Mouse (Mus musculus) gastrocnemius, adult 18-20 months (tissue): ENCODE data around the gene Polr3gl. TPM values are rescaled to one million over a fixed set of nuclear protein-coding genes. Genes with fewer than 3 reads are reported as not detected.

Experiments used
- DNase-seq: peaks from one replicate; pipeline ENCODE4 v3.0.0; 2021; ENCODE audit warnings: low spot score
- total RNA-seq, 2 experiments: library from RNA; stranded (reverse); gene quantifications; 2 replicates each; pipeline ENCODE4 v1.2.3; 2021

The Polr3gl gene
- total RNA-seq, 2 experiments from 2014 or later = 44.0 to 56.1 TPM

DNA sequence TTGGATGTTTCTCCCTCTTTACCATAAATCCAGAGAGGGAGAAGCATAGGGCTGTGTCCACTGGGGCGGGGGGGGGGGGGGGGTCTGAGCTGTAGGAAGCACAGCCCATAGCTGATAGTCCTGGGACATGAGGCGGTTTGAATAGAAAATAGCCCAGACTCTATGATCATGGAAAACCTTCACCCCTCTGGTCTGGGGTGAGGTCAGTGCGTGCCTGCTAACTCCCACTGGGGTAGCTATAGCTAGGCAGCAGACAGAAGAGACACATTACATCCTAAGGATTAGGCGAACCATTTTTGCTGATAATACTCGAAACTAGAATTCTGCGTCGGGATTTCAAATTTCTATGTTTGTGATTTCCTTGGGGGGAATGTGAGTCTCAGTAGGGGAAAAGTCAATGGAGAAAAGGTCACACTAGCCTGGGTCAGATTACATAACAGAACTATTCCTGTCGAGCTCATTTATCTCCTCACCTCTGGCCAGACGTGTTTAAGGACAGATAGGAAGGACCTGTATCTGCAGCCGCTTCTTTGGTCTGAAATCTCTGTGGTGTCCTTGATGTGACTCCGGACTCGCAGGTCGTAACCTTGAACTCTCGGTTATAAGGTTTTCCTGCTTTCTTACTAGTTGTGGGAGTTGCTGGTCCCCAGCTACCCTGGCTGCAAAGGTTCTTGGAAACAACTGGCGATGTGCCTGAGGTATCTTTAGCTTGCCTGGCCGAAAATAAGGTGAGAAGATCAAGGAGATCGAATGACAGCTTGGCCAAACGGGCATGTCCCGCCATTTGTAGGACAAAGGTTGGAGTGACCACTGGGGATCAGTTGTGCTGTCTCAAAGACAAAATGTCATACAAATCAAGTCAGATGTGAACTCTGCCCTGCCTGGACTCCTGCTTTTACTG, 20.1 kb downstream of the Polr3gl start:
- peak; percentile 80 for DNase-seq

DNA sequence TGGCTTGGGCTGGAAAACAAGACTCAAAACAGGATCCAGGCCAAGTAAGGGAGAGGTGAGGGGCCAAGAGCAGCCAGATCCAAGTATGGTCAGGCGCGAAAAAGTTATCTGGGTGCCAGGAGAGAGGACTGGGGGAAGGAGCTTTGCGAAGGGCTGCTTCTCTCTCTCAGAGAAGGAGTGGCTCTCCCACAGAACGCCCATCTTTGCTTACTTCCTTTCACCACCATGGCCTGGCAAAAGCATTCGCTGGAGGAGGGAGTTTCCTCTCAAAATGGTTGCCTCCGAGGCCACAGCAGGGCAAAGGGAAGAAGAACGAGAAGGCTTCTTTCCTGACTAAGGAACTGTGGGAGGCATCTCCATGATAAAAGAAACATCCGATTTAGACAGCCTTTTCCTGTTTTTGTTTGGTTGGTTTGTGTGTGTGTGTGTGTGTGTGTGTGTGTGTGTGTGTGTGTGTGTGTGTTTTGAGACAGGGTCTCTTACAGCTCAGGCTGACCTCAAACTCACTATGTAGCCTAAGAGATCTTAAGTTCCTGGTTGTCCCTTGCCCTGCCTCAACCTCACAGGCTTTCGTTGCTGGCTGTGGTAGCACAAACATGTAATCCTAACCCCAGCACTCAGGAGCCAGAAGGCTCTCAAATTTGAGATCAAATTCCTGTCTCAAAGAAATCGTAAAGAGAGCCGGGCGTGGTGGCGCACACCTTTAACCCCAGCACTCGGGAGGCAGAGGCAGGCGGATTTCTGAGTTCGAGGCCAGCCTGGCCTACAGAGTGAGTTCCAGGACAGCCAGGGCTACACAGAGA, 21.9 kb downstream of the Polr3gl start:
- DNase-seq = peak; percentile 65

DNA sequence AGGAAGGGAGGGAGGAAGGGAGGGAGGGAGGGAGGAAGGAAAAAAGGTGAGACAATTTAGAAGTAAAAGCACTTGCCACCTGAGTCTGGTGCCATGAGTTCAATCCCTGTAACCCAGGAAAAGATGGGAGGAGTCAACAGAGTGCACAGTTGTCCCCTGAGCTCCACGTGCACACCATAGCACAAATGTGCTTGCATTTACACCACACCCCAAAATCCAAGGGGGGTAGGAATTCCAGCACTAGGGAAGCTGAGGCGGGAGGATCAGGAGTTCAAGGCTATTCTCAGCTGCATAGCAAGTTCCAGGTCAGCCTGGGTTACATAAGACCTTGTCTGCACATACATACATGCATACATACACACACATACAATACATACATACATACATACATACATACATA, 22.6 kb downstream of the Polr3gl start:
- no peak for DNase-seq

DNA sequence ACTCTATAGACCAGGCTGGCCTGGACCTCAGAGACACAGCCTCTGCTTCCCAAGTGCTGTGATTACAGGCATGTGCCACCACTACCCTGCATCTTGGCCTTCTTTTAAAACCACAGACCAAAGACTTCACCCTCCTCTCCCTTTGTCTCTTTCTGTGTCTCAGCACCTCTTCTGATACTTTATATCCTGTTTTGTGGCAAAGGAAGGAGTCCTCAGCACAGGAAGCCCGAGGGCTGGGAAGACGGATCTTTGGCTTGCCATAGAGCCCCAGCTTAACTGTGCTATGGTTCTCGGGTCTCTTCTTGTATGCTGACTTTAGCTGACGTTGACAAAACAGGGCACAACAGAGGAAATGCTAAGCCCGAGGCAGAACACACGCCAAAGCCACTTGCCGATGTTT, 23.3 kb downstream of the Polr3gl start:
- DNase-seq = no peak

DNA sequence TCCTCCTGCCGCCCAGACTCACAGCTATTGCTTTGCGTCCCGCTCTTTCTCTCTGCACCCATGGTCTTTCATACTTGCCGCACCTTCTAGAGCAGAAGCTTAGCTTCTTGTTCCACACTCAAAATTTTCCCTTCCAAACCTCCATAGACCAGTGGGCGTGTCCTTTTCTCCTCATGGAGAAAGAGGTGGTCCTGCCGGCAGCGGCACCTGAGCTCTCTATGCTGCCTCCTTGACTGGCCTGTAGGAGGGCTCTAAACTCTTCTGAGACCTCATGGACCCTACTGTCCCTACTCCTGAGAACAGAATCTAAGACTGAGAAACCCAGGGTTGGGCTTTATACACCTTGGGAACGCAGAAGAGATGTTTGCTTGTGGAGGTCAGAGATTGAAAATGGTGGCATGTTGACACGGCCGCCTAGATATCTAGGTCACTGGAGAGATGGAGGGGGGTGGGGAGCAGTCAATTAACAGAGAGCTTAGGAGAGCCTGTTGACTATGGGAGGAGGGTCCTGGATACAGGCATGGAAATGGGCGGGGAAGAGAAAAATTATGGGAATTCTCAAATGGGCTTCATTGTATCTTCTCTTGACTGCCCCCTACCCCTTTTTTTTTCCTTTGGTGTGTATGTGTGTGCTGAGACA, 23.9 kb downstream of the Polr3gl start:
- DNase-seq = no peak

DNA sequence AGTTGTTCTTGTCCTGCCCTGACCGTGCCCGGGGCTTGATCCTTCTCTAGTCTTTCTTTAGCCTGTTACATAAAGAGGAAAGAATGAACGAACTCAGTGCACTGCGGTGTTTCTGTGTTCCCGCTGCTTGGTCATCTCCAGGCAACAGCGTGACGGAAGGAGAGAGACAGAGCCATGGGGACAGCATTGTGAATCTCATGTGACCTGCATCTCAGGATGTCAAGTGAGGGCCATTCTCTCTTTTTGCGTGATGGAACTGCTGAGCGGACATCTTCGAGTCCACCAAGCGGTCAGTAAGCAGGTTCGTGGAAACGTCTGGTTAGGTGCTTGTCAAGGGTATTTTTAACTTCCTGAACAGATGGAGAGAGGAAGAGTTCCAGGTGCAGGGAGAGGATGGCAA, 24.5 kb downstream of the Polr3gl start:
- peak; percentile 49 for DNase-seq

DNA sequence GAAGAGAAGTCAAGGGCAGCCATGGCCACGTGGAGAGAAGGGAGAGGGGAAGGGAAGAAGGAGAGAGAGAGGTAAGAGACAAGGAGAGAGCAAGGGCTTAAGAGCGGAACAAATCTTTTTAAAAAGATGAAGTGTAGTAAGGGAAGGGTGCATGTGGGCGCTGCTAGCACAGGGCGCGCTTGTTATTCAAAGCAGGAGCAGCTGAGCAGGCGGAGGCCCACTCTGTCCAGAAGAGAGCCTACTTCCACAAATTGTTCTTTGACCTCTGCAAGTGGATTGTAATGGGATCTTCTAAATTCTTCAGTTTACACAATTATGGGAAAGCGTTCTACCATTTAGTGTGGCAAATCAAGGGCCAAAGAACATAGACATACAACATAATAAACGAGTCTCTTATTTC, 25.4 kb downstream of the Polr3gl start:
- DNase-seq = no peak

DNA sequence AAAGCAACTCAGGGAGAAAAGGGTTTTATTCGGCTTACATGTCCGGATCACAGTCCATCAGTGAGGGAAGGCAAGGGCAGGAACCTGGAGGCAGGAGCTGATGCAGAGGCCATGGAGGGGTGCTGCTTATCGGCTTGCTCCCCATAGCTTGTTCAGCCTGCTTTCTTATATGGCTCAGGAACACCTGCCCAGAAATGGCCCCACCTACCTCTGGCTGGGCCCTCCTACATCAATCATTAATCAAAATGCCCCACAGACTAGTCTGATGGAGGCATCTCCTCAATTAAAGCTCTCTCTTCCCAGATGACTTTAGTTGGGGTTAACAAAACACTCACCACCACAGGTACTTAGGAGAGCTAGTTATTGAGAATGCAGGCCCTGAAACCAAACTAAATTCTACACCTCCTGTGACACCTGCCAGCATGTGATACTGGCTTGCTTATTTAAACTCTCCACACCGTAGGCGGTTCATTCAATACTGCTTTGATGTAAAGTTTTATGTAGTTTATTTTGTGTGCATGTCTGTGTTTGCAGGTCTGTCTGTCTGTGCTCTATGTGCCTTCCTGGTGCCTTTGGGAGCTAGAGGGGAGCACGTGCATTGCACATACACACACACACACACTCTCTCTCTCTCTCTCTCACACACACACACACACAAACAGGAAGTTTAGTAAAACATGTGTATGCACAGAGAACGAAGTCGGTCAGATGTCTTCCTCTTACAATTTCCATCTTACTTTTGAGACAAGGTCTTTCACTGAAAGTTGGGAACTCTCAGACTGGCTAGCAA, 27.1 kb downstream of the Polr3gl start:
- no peak for DNase-seq

DNA sequence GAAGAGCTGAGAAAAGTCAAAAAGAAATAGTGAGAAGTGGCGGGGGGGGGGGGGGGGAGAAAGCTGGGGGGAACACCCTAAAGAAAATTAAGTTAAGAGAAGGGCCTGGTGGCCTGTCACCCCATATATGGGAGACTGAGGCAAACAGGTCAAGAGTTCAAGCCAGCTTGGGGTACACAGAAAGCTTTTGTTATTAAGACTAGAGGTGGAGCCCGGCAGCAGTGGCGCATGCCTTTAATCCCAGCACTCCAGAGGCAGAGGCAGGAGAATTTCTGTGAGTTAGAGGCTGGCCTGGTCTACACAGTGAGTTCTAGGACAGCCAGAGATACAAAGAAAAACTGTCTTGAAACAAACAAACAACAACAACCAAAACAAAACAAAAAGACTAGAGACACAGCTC, 28.9 kb downstream of the Polr3gl start:
- DNase-seq = no peak

DNA sequence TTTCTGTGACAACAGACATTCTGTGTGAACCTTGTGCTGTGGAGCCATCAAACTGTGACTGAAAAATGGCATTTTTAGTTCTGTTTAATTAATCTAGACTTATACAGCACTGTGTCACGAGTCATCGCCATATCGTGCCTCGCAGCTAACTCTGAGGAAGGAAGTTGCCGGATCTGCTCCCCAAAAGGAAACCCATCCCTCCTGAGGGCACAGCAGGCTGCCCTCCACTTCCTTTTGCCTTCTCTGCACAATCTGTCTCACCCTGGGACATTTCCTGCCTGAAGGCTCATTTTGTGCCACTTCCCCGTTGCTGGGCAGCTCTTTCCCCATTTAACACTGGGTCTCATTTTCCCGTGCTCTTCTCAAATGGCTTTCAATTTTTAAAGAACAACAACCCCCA, 29.3 kb downstream of the Polr3gl start:
- DNase-seq = peak; percentile 47

DNA sequence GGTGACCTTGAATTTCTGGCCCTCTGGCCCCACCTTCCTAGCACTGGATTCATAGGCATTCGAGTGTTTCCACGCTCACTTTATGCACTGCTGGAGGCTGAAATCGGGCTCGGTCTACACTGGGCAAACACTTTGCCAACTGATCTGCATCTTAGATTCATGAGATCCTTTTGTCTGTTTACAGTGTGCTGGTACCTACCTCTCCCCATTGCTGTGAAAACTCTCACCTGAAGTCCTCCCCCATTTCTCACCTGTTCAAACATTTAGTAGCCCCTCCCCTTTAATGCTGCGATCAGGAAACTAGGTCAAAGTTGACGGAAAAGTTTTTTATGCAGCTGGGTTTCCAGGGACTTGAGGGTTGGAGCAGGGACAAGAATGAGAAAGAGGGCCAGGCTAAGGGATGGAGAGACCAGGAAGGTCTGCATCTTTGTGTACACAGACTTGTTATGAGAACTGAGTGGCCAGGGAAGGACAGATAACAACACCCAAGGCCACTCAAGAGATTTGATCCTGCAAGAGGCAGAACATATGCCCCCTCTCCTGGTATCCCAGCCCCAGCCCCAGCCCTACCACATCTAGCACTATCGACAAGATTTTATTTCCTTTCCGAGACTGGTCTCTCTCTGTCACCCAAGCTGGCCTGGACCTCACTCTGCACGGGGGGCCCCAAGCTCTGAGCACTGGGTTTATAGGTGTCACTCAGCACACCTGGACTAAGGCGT, 29.9 kb downstream of the Polr3gl start:
- DNase-seq = peak; percentile 58

DNA sequence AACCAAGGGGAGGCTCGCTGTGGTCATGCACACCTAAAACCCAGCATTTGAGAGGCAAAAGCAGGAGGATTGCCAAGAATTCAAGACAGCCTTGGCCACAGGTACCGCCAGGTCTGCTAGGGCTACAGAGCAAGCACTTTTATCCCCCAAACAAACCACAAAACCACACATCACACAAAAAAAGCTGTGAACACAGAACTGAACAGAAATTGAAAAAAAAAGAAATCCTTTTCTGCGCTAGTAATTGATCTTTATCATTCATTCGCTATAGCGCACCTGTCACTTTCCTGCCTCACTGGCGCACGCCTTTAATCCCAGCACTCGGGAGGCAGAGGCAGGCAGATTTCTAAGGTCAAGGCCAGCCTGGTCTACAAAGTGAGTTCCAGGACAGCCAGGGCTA, 30.7 kb downstream of the Polr3gl start:
- DNase-seq = no peak

DNA sequence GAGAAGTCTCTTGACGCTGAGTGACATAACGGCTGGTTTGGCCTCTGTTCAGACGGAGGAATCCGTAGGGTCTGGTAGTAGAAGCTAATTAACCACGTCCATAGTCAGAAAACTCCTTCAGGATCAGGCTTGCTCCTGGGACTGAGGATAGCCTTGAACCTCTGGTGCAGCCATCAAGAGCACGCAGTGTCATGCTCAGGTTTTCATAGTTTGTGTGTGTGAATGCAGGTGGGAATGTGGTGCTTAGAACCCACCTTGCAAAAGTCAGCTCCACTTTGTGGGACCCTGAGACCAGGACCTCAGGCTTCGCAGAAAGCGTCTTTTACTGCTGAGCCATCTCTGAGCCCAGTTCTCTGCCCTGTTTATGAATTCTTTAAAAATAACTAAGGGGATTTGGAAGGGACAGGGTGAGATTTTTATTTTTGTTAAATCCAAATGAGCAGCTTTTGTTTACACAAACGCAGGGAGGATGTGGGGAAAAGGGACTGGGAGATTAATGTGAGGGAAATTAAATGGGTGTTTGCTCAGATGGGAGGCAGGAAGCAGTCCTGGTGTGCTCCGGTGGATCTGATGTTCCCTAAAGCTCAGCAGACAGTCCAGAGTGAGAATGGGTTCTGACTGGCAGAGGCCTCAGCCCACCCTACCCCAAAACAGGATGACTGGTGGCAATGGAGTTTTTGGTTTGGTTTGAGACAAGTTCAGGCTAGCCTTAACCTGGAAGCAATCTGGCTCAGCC, 31.9 kb downstream of the Polr3gl start:
- DNase-seq = peak; percentile 82

DNA sequence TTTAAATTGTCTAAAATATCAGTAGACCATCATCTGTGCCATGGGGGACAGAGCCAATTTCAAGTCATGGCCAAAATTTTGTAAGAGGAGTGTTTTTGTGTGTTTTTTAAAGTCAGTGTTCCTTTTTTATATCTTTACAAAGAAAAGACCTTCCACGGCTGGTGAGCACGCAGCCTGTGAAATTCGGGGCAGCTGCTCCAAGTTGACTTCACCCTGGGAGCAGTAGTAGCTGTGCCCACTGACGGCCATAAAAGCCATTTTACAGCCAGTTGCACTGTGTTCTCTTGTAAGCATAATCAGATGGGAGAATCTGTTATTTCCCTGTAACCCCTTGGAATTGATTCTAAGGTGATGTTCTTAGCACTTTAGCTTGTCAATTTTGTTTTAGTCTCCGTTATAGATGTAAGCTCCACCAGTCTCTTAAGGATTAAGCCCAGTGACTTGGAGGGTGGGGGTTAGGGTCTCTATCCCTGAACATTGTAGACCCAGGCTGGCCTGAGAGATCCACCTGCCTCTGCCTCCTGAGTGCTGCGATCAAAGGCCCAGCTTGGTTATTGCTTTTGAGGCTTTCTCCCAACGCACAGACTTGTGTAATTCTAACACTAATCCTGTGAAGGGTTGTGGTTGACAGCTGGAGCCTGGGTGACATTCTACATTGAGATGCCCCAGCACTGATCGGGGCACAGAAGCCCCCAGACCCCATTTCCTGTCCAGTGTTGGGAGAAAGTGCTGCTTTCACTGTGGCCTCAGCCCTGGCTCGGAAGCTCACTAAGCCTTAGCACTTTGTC, 32.9 kb downstream of the Polr3gl start:
- peak; percentile 61 for DNase-seq

DNA sequence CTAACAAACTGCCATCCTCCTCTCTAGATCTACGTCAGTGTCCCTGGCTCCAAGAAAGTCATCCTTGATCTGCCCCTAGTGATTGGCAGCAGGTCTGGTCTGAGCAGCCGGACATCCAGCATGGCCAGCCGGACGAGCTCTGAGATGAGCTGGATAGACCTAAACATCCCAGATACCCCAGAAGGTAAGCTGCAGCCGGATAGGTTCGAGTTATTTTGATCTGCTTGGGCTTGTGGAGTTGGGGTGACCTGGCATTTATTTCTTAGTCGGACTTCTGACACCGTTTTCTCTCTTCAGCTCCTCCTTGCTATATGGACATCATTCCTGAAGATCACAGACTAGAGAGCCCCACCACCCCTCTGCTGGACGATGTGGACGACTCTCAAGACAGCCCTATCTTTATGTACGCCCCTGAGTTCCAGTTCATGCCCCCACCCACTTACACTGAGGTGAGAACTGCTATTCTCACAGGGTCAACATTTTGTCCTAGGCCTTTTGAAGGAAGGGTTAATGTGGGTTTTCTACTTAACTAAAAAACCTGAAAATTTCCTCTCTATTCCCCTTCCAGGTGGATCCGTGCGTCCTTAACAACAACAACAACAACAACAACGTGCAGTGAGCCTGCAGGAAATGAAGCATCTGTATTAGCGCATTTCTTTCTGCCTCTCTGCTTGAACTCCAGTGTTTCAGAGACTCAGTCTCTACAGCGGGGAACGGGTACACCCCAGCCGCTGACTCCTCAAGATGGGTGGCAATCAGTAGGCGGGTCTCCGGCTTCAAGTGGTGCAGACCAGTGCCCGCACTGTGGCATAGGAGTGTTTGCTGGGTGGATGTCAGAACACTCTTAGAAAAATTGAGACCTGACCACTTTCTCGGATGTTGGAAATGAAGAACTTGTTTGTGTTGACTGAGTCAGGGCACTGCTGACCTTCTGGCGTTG, 33.8 kb downstream of the Polr3gl start:
- DNase-seq = peak; percentile 61

DNA sequence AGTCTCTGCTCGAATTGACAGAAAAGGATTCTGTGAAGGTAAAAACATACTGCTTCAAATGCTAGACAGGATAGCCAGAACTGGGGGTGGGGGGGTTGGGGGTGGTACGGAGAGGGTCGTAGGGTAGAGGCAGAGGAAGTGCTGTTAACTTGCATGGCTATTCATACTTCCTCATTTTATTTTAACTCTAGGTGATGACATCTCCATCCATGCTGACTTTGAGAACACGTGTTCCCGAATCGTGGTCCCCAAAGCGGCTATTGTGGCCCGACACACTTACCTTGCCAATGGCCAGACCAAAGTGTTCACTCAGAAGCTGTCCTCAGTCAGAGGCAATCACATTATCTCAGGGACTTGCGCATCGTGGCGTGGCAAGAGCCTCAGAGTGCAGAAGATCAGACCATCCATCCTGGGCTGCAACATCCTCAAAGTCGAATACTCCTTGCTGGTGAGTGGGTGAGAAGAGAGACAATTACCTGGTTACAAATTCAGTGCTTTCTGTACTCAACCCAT, 34.5 kb downstream of the Polr3gl start:
- DNase-seq = peak; percentile 61

DNA sequence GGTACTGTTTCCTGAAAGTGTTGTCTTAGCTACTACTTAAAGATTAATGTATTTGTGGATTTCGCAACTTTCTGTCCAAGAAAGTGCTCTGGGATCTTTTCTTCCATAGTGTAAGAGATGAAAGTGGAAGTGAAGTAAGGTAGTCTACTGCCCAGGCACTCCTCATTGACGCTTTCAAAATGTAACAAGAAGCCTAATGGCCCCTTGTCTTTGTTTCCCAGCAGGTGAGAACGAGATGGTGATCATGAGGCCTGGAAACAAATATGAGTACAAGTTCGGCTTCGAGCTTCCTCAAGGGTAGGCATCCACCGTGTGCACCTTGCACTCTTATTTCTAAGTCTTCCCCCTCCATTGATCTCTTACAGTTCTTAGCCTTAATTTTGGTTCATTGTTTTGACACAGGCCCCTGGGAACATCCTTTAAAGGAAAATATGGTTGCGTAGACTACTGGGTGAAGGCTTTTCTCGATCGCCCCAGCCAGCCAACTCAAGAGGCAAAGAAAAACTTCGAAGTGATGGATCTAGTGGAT, 35.2 kb downstream of the Polr3gl start:
- DNase-seq = no peak
